Mouse (Mus musculus): Measurements from ENCODE around the gene Zfp11.
A peak's percentile ranks its signal among the peaks of the same experiment; 100 is the strongest.

Zfp11 gene

DNA sequence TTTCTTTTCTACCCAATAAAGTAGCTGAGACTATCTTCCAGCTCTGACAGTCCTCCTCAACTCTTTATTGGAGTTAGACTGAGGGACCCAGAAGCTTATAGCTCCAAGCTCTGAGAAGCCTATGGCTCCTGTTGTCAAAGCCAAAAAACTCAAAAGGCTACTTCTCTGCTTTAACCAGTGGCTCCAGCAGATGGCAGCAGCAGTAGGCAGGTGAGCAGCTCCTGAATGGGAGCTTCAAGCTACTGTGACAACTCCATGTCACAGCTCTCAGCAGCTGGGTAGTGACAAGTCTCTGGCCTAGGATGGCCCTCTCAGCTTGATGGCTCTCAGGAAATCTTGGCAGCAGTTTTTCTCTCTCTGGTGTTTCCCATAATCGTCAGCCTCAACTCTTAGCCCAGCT is 58.8 kb downstream of the Zfp11 start:
- DNase-seq (ENCODE audit: extremely low spot score): peak; percentile 71

DNA sequence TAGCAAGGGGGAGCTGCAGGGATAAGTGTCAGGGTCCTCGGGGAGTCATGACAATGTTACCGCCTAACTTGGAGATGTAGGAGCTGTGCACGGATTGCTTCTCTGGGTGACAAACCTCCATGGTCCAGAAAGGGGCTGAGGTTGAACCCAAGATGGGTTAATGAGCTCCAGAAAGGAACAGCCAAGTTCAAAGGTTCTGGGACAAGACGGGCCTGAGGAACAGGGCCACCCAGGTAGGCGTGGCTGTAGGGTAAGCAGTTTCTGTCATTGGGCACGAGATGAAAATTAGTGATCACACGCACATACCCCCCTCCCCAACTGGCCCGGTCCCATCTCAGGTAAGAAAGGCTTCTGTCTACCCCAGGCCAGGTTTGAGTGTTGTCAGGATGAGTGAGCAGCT is 62.4 kb downstream of the Zfp11 start:
- DNase-seq (ENCODE audit: extremely low spot score): no peak
